Mouse (Mus musculus) adrenal gland, postnatal 36 days (tissue): ENCODE measurements at regions not wholly inside any gene's neighbourhood (a gene's known extent, or its start where the extent isn't known, plus 50 kb on each side); places are given as distances from the start of the nearest gene placed in this dataset.
"Not testable (repeated sequence)": the region's sequence is repeated elsewhere in the genome, so short reads cannot be mapped to it uniquely, and the experiment has no call there.

Experiments used
- DNase-seq, 2 experiments: peaks; one replicate each; pipeline ENCODE4 v3.0.0; 2021; ENCODE audit warnings: mixed read lengths in 1 of 2

GRCm38 (mm10) chr16:76519911-76520642 lies 146.4 kb upstream of the Nrip1 start:
- no peak for DNase-seq

GRCm38 (mm10) chr16:76510861-76511260 lies 137.2 kb upstream of the Nrip1 start:
- no peak for DNase-seq

- DNase-seq: no peak
These were observed 135.6 kb upstream of the Nrip1 start for GRCm38 (mm10) chr16:76509109-76509650.

- peak; percentile 46 to 75 for DNase-seq
These were observed 133.6 kb upstream of the Nrip1 start for GRCm38 (mm10) chr16:76507191-76507746.

- DNase-seq: no peak
These were observed 132.6 kb upstream of the Nrip1 start for GRCm38 (mm10) chr16:76506240-76506639.

- no peak for DNase-seq
These were observed 126.2 kb upstream of the Nrip1 start for GRCm38 (mm10) chr16:76499686-76500400.

GRCm38 (mm10) chr16:76498233-76498632 lies 124.6 kb upstream of the Nrip1 start:
- no peak for DNase-seq

- no peak for DNase-seq
These were observed 123.6 kb upstream of the Nrip1 start for GRCm38 (mm10) chr16:76497041-76497808.

- DNase-seq: no peak
These were observed 109.8 kb upstream of the Nrip1 start for GRCm38 (mm10) chr16:76483419-76483818.

- DNase-seq: no peak
These were observed 108.3 kb upstream of the Nrip1 start for GRCm38 (mm10) chr16:76481966-76482365.

- no peak for DNase-seq
These were observed 103.8 kb upstream of the Nrip1 start for GRCm38 (mm10) chr16:76477474-76477873.

- DNase-seq: no peak
These were observed 100.9 kb upstream of the Nrip1 start for GRCm38 (mm10) chr16:76474481-76474880.

GRCm38 (mm10) chr16:76472386-76472785 lies 98.8 kb upstream of the Nrip1 start:
- no peak for DNase-seq

- peak in 1 of 2 experiments; percentile 5 for DNase-seq
These were observed 97.5 kb upstream of the Nrip1 start for GRCm38 (mm10) chr16:76471081-76471480.

- DNase-seq: peak; percentile 14 to 19
These were observed 85.9 kb upstream of the Nrip1 start for GRCm38 (mm10) chr16:76459521-76459920.

GRCm38 (mm10) chr16:76456300-76456599 lies 82.6 kb upstream of the Nrip1 start:
- DNase-seq: not testable (repeated sequence)

- DNase-seq: no peak
These were observed 82.1 kb upstream of the Nrip1 start for GRCm38 (mm10) chr16:76455499-76456299.

- DNase-seq: peak; percentile 63 to 71
These were observed 81.3 kb upstream of the Nrip1 start for GRCm38 (mm10) chr16:76454741-76455465.

GRCm38 (mm10) chr16:76453457-76454200 lies 80.0 kb upstream of the Nrip1 start:
- DNase-seq: peak; percentile 25 to 59

GRCm38 (mm10) chr16:76448773-76449172 lies 75.1 kb upstream of the Nrip1 start:
- DNase-seq: no peak
